Mouse (Mus musculus) adrenal gland, adult 18-20 months (tissue): ENCODE results near the gene Mrpl44. TPM values are rescaled to one million over a fixed set of nuclear protein-coding genes. Genes with fewer than 3 reads are reported as not detected.

Experiments
- DNase-seq, 2 experiments: peaks; one replicate each; pipeline ENCODE4 v3.0.0; 2021 to 2022; ENCODE audit warnings: low spot score in 2 of 2
- total RNA-seq, 2 experiments: library from RNA; stranded (reverse); gene quantifications; 1 replicate in 1 of 2; 2 replicates in 1 of 2; pipeline ENCODE4 v1.2.3; 2021

Mrpl44 gene
- total RNA-seq, 2 experiments from 2014 or later = 43.3 to 54.9 TPM

DNA sequence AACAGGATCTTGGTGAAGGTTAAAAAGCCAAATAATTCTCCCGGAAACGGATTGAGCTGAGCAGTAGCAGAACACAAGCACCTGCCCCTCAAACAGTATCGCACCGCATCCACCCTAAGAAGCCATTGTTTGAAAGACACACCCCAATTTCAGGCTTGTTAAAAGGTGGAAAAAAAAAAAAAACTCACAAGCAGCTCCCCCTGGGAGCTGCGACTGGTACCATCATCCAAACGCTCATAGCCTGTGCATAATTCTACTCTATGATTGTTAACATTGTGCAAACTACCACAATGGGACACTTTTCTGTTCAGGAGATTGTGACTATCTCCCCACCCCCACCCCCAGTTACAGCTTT is 13.9 kb upstream of the Mrpl44 start:
- no peak for DNase-seq

DNA sequence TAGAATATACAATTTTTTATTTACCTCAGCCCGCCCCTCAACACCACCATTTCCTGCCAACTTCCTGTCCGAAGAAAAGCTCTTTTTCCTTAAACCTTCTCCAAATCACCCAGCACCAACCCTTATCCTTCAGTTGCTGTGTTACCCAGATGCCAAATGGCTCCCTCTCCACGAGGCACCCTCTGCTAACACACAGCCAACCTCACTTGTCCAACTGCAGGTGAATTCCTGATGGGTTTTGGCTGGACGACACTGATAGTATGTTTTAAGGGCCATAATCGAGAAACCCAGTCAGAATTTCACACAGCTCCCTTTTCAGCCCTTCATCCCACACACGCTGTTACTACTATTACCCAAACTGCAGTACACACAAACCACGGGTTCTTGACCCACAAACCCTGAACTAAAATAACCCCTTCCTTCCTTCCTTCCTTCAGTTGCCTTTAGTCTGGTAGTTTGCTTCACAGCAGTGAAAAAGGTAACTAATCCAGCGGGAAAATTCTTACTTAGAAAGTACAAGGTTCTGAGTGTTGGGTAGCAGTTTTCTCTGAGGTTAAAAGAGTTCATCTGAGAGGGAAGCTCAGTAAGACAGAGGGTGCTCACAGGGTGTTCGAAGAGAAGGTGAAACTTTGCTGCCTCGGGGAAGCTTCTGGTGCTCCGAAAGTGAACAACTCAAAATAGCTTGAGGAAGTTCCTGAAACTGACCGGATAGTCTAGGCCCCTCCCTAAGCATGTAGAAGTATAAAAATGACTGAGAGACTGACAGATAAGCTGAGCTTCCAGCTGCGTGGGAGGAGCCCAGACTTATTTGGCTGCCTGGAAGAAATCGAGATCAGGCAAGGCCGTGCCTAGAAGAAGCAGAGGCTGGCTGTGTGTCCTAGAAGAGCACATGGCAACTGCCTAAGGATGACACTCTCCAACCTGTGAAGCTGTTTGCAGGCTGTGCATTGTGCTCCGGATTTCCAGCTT is 13.3 kb upstream of the Mrpl44 start:
- DNase-seq = no peak

DNA sequence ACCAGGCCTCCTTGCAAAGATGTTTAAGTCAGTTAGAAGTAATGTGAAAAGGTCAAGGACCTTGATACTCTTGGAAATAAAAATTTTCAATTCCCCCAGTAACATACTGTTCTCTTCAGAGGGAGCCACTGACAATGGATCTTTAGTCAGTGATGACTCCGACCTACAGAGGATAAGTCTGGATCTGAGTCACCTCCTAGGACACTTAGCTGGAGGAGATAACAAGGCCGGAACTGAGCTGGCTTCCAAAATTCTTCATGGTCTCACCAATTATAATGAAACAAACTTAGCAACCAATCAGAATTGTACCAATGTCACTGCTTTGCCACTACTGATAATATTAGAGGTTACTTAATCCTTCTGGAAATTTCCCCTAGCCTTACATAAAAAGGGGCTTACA is 11.8 kb upstream of the Mrpl44 start:
- no peak for DNase-seq

DNA sequence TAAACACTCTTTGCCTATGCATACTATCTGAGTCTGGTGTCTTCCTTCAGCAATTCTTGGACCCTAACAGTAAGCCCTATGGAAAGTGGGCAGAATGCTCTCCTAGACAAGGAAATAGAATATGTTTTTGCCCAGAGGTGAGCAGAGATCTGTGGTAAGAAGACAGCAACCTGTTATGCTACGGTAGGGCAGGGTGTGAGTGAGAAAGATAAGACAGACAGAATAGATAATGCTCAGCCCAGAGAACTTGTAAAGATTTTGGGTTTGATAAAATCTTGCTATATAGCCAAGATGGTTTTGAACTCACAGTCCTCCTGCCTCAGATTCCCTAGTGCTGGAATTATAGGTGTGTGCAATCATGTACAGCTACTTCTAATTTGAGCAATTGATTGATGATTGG is 11.3 kb upstream of the Mrpl44 start:
- no peak for DNase-seq

DNA sequence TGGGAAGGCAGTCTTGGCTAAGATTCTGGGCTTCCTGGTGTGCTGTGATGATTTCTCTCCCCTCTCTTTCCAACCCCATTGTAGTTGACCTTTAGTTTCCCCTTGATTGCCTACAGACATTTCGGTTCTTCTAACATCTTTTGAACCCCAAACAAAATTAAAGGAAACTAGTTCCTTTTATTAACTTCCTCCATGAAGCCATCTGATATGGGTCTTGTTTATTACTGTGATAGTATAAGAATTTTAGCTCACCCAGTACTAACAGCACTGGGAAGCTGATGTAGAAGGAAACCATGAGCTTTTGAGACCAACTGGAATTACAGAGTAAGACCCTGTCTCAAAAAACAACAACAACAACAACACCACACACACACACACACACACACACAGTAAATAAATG is 7.6 kb upstream of the Mrpl44 start:
- DNase-seq = no peak

DNA sequence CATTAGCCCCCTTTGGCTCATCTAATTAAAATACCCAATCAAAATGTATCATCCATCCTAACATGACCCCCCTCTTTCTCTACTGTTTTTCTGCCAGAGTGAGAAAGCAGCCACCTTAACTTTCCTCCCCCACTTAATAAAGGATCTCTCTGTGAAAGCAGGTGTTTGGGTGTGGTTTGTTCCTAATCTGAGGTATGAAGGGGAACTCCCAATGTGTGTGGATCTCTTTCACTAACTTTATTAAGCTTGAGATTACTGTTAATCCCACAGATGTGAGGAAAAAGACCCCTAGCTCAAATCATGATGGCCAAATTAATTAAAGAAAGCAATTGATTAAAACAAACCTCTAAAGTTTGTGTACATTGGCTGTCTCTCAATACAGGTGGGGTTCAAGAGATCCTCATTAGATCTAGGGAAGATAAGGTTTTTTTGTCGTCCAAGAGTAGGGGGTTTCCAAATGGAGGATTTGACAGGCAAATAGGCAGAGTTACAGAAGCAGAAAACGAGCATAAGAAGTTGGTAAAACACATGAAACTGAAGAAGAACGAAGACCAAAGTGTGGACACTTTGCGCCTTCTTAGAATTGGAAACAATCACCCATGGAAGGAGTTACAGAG is 1.5 kb upstream of the Mrpl44 start:
- no peak for DNase-seq

DNA sequence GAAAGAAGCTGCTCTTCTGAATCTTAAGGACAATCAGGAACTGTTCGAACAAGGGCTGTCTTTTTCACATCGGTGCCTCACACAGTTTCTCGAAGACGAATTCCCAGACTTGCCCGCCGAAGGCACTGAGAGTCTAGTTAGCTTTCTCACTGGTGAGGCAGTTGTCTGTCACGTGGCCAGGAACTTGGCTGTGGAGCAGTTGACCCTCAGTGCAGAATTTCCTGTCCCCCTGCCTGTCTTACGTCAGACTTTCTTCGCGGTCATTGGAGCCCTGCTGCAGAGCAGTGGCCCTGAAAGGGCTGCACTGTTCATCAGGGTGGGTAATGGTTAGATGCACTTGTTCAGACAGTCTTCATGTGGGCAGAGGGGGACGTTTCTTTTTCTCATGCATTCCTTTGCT is 2.2 kb downstream of the Mrpl44 start:
- DNase-seq = no peak

DNA sequence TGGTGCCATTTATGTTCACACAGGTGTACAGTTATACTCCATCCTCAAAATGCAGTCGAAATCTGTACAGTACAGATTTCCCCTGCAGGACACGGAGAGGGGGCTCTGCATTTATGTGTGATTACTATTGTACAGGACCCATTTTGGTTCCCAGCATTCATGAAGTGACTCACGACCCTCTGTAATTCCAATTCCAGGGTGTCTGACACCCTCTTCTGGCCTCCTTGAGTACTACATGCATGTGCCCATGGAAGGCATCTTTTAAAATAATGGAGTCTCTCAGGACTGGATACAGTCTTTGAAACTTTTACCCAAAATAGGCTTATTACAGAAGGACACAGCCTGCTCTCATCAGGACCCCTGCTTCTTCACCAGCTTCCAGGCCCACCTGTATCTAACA is 6.6 kb downstream of the Mrpl44 start:
- DNase-seq = no peak

DNA sequence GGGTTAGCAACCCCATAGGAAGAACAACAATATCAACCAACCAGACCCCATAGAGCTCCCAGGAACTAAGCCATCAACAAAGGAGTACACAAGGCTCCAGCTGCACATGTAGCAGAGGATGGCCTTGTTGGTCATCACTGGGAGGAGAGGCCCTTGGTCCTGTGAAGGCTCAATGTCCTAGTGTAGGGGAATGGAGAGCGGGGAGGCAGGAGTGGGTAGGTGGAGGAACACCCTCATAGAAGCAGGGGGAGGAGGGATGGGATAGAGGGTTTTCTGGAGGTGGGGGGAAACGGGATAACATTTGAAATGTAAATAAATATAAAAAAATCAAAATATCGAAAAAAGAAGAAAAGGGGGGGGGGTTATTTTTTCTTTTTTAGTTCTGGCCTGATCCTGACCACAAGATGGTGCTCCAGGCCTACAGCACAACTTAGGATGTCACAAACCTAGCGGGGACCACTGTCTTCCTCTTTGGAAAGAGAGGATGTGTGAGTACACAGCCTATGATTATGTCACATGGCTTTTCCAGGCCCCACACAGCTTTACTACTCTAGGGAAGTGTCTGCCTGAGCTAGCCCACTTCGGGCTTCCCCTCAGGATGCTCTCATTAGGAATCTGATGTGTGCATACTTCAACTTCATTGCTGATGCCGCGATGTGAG is 10.6 kb downstream of the Mrpl44 start:
- DNase-seq = no peak

DNA sequence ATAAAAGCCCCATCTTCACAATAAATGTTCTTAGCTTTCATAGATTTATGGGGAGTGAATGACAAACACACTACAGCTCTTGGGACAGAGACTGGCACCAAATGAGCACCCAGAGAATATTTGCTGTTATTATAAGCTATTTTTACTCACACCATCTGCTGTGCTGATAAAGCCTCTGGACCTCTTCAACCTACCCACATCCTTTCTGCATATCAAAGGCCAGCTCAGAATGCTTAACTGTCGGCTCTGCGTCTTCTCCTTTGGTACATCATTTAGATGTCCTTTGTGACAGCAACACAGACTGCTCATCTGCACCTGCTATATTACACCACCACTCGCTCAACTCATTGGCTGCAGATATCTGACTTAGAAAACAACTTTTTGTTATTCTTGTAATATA is 21.3 kb downstream of the Mrpl44 start:
- DNase-seq = no peak

DNA sequence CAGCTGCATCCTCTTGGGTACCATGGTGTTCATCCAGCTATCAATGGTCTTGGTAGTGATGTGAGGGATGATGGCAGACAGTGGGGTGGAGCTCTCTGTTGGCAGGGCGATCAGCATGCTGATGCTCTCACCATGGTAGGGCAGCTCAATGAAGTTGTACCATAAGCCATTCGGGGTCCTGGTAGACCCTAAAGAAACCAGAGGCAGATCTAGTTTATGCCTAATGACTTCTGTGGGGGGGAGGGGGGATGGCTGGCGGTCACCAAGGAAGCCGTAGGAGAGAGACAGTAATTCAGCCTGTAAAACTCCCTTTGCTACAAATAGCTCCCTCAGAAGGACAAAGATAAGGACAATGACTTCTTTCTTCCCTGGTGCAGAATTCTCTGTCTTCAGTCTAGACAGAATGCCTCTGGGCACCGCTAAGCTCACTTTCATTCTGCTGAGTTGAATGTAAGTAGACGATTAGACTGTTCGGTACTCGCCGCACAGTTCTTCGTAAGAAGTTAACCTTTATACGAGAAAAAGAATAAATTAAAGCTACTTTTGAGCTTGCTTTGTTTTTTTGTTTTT is 27.1 kb downstream of the Mrpl44 start:
- no peak for DNase-seq

DNA sequence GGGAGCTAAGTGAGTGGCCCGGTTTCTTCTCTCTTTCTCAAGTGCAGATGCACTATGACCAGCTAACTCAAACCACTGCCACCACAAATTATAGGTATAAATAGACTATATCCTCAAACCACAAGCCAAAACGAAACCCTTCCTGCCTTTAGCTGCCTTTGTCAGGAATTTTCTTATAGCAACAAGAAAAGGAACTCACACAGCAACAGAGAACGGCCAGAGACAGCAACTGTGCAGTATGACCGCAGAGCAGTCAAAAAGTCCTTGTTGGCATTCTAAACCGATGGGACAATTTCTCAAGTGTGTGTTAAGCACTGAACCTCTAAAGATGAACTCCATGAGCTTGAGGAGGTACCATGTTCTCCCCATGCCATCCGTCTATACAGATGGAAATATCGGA is 27.8 kb downstream of the Mrpl44 start:
- no peak for DNase-seq

DNA sequence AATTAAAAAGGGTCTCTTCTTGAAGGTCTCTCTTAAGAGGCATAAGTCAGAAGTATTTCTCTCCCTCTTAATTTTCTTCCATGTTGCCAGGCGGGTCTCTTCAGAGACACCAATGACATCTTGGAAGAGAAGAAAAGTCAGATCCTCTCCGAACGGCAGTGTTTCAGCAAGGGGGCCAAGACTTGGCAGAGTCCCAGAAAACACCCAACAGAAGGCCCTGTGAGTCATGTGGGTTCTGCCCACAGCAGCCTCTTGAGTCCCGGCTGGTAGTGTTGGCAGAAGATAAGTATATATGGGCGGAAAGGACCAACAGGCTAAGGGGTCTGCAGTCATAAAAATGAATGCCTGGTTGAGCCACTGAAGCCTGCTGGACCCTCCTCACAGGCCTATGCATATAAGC is 31.0 kb downstream of the Mrpl44 start:
- no peak for DNase-seq

DNA sequence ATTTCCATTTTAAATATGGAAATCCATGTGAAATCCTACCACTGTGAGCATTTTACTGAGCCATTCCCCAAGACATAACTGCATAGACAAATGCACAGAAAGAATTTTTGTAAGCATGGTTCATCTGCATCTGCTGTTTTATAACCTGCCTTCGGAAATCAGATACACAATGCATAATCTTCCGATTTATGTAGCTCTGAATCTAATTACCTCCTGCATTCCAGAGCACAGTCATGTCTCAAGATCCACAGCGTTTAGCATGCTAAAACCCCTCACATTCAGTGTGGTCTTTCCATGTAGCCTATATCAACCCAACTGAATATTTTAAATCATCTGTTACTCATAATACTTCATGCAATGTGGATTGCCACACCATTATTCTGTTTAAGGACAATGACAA is 33.6 kb downstream of the Mrpl44 start:
- no peak for DNase-seq

DNA sequence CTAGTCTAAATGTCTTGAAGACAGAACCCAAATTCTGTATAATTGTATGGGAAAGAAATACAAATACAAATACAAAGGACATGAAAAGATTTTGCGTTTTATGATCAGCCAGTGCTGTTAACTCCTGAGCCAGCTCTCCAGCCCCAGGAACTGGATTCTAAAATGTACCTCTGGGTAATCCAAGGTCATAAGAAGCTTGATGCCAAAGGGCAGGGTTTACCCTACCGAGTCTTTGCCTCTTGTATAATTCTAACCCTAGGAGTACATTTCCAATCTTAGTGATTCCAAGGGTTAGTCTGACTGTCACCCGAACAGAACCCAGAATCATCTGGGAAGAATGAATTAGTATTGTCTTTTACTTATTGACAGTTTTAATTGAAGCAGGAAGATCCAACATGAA is 39.6 kb downstream of the Mrpl44 start:
- DNase-seq = no peak

DNA sequence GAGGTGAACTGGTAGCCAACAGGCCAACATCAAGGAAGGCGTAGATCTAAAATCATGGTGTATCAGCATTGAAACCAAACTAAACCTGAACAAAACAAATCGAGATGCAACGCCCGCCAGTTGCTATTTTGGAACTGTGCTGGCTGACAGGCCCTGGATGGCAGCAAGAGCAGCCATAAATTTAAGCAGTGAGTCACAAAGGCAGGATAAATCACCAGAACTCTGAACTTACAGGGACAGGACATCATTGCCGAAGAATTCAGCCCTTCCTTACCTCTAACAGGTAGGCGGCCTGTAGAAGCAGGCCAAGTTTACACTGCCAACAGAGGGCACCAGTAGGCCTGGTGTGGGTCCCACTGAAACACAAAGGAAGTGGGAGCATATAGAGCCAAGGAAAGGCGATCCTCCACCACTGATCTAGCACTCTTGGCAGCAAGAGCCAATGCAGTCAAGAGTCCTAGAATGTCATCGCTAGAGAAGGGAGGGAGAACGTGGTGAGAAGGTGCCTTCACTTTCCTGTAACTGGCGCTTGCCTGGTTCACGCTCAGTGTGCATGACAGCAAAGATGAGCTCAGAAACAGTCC is 43.6 kb downstream of the Mrpl44 start:
- no peak for DNase-seq

DNA sequence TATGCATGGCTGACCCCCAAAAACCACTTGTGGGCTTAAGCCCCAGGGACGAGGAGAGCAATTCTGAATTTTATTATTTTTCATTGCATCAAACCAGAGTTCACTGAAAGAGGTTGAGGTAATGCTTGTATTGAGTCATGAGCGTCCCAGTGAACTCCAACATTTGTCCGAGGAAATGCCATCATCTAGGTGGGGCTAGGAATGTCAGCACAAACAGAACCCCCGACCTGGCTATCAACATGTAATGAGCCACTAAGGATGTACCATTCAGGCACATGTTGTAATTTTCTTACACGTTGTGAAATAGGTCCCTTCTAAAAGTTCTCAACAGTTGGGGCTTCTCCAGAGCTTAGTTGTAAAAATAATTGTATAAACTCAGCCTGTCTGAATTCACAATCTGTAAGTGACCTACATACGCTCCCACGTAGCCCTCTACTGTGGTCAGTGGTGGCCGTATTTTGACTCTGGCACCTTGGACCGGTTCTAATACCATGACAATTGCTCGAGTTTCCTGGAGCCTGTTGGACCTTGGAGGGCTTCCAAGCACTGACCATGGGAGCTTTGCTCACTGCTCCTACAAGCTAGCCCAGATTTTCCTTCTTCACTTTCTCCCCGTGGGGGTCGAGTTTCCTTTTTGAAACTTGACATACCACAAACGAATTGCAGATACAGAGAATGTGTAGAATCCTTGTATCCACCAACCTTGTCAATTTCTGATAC is 47.1 kb downstream of the Mrpl44 start:
- DNase-seq = peak; percentile 10 to 39

DNA sequence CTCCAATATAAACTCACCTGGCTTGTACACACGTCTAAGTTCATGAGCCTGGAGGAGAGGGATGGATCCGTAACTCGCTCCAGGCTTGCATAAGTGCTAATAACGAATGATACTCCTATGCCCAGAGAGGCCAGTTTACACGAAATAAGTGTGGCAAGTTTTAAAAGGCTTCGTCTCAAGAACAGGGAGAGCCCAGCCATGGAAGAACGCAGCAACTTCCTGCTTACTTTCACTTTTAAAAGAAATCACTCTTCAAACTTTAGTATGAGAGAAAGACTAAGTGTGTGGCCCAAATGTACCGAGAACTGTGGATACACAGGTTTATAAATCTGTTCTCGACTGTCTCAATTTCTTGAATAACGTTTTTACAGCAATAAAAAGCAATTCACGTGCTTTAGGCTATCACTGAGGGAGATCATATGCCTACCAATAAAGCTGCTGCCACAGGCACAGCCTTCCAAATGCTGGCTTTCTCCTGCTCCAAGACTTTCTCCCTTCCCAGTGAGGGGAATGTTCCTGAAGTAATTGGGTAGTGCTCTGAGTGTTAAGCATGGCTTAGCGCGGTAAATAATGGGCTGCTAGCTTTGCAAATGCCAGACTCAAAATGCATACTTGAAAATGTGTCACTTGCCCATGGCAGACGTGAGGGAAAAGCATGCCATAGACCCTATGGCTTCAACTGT is 48.3 kb downstream of the Mrpl44 start:
- no peak for DNase-seq
